Mouse (Mus musculus) heart, embryonic 16.5 days (tissue): ENCODE data around the gene Ptrh2. TPM values are rescaled to one million over a fixed set of nuclear protein-coding genes. Genes with fewer than 3 reads are reported as not detected.
"Not testable (repeated sequence)": the region's sequence is repeated elsewhere in the genome, so short reads cannot be mapped to it uniquely, and the experiment has no call there.

ENCODE experiments used
- ATAC-seq: fragments of 200-750 bp; cut with Nextera tagmentation; replicated peaks from 2 replicates; pipeline ENCODE4 v1.8.0; 2017; ENCODE audit warnings: moderate number of reproducible peaks; ENCODE audit not compliant: insufficient read depth, low FRiP score; ENCODE audit errors: extremely low read depth
- H3K27ac ChIP-seq: fragments of 300-500 bp; sonication (generic); 2 replicates; pipeline ENCODE4 v1.5.1; 2014; ENCODE audit warnings: mild to moderate bottlenecking, low read length, control low read depth, moderate library complexity
- H3K27me3 ChIP-seq: fragments of 300-500 bp; sonication (generic); 2 replicates; pipeline ENCODE4 v1.6.1; 2014; ENCODE audit warnings: low read length, mixed read lengths; ENCODE audit not compliant: control insufficient read depth, insufficient read depth
- H3K36me3 ChIP-seq: fragments of 300-500 bp; sonication (generic); 2 replicates; pipeline ENCODE4 v1.6.1; 2014; ENCODE audit not compliant: control insufficient read depth, insufficient read depth
- H3K4me1 ChIP-seq: fragments of 300-500 bp; sonication (generic); 2 replicates; pipeline ENCODE4 v1.6.1; 2014; ENCODE audit warnings: low read length, mixed read lengths; ENCODE audit not compliant: control insufficient read depth, insufficient read depth
- H3K4me2 ChIP-seq: fragments of 300-500 bp; sonication (generic); 2 replicates; pipeline ENCODE4 v1.6.1; 2014; ENCODE audit warnings: low read depth, mild to moderate bottlenecking, control low read depth, low read length
- H3K4me3 ChIP-seq: fragments of 300-500 bp; sonication (generic); 2 replicates; pipeline ENCODE4 v1.5.1; 2014; ENCODE audit warnings: mild to moderate bottlenecking, control low read depth, low read length
- H3K9ac ChIP-seq: fragments of 300-500 bp; sonication (generic); 2 replicates; pipeline ENCODE4 v1.6.1; 2014; ENCODE audit warnings: low read length, control low read depth
- H3K9me3 ChIP-seq: fragments of 300-500 bp; sonication (generic); replicated peaks from 2 replicates; pipeline ENCODE4 v1.6.1; 2016; ENCODE audit warnings: low read length; ENCODE audit not compliant: control insufficient read depth
- WGBS: fragments of 180-500 bp; shearing (Covaris S2); extraction: QIAGEN DNeasy Blood & Tissue Kit; methylation state at CpG from one replicate; pipeline ENCODE4 v1.1.7; 2014; 5-methylcytosine and 5-hydroxymethylcytosine counted together
- polyA plus RNA-seq: library from polyadenylated mRNA; unstranded; fragments of >200 nt; fragmentation: Nextera tagmentation; extraction: Ambion mirVana; gene quantifications from 2 replicates; pipeline ENCODE4 v1.2.1, GENCODE M21; 2015

Ptrh2 gene
- polyA plus RNA-seq, 1 experiment from 2014 or later: 19.8 TPM

DNA sequence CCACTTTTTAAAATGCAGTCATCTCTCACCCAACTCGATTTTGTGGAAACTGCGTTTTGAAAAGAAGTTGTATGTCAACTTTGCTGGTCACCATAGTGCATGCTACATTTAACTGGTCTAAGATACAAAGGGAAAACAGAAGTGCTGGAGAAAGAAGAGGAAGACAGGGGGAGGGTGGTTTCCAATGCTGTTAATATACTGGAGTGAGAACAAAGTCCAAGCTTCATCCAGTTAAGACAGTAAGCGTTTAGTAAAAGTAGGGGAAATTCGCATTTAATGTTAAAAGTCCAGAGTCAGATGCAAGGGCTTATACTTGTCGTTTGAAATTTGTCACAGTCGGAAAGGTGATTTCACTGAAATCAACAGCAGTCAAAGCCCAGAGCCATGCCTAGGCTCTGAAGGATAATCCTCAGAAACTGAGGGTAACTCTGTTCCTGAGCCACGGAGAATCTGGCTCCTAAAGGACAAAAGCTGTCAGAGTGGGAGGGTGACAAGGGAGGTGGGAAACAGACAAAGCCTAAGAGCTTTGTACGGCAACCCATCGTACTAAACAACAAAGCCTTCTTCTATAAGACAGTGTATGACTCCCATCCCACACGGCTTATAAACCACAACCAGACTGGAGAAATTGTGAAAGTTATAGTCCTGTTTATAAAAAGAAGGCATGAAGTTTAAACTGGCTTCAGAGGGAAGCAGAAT lies 50.6 kb downstream of the Ptrh2 start:
- Histone ChIP-seq H3K27ac (peak overlapping the region; percentile 77), H3K4me3 (no peak overlapping the region), H3K9me3 (no peaks in the 10 kb centered on the region), H3K4me2 (peak overlapping the region; percentile 6; the same call in 1 of the 2 replicates), H3K9ac (0 out of 2 replicates have a peak overlapping the region, but pooled peaks have one; percentile 52), H3K36me3 (peaks cover 10% of the 10 kb centered on the region), H3K27me3 (no peaks in the 10 kb centered on the region), H3K4me1 (peaks cover 24% of the 10 kb centered on the region)
- ATAC-seq: no peak
- 59% methylated on average over 10 of the region's 10 CpGs for WGBS

DNA sequence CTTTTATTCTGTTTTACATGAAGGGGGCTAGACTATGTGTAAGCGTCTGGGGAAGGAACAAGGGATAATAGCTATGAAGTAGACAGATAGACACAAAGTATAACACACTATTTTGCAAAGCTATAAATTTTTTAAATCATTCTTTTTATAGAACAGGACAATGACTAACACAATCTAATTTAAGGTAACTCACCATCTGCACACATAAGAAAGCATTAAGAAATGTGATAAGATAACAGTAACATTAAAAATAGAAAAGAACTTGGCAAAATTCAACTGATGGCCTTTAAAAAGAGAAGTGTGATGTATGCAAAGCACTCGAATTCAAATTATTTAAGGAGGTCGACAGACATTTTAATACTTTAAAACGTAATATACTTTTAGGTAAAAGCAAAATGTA lies 51.2 kb downstream of the Ptrh2 start:
- Histone ChIP-seq H3K36me3 (peaks cover 8% of the 10 kb centered on the region), H3K4me1 (peaks cover 24% of the 10 kb centered on the region), H3K9me3 (no peaks in the 10 kb centered on the region), H3K9ac (no peak overlapping the region), H3K27me3 (no peaks in the 10 kb centered on the region), H3K4me3 (no peak overlapping the region), H3K27ac (no peak overlapping the region), H3K4me2 (no peak overlapping the region)
- no peak for ATAC-seq
- WGBS: 73% methylated on average over 4 of the region's 4 CpGs

DNA sequence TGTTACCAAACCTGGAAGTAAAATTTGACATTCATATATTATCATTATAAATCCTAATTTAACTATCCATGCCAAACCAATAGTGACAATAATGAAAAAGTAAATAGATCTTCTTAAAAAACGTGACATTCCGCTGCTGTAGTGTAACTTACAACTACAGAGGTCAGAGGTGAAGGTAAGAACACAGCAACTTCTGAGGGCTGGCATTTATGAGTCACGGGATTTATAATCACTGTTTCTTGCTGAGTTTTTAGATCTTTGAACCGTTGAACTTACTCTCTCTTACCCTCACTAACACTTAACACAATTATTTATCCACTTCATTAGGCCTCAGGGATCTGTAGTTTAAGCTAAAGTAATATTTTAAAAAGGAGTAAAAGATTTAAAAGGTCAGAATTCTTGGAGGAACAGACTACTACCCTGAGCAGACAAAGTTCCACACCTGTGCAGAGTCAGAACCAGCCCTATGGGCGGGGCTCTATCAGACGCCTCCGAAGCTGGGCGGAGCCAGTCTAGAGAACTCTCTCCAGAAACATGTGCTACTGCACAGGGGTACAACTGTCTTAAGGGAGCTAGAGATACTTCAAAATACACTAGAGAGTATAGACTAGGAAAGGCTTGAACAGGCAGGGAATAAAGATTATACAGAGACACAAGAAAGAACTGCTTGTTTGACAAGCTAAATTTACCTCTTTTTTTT lies 53.7 kb downstream of the Ptrh2 start:
- no peak for ATAC-seq
- Histone ChIP-seq H3K27me3 (no peaks in the 10 kb centered on the region), H3K27ac (no peak overlapping the region), H3K4me2 (no peak overlapping the region), H3K4me1 (peaks cover 18% of the 10 kb centered on the region), H3K9me3 (no peaks in the 10 kb centered on the region), H3K36me3 (peaks cover 6% of the 10 kb centered on the region; the same call in 1 of the 2 replicates), H3K4me3 (no peak overlapping the region), H3K9ac (no peak overlapping the region)
- WGBS: 78% methylated on average over 8 of the region's 8 CpGs

DNA sequence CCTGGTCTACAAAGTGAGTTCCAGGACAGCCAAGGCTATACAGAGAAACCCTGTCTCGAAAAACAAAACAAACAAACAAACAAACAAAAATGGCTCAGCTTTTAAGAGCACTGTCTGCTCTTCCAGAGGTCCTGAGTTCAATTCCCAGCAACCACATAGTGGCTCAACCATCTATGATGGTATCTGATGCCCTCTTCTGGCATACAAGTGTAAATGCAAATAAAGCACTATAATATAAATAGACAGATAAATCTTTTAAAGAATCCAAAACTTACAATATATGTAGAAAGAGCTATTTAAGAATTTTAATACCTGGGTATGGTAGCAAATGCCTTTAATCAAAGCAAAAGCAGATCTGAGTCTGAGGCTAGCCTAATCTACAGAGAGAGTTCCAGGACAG lies 54.5 kb downstream of the Ptrh2 start:
- WGBS: 95% methylated on average over 1 of the region's 1 CpGs
- not testable (repeated sequence) for H3K36me3 ChIP-seq, H3K27ac ChIP-seq, H3K9ac ChIP-seq, H3K9me3 ChIP-seq, H3K27me3 ChIP-seq, H3K4me2 ChIP-seq, H3K4me3 ChIP-seq, ATAC-seq
- H3K4me1 ChIP-seq: peaks cover 25% of the 10 kb centered on the region

DNA sequence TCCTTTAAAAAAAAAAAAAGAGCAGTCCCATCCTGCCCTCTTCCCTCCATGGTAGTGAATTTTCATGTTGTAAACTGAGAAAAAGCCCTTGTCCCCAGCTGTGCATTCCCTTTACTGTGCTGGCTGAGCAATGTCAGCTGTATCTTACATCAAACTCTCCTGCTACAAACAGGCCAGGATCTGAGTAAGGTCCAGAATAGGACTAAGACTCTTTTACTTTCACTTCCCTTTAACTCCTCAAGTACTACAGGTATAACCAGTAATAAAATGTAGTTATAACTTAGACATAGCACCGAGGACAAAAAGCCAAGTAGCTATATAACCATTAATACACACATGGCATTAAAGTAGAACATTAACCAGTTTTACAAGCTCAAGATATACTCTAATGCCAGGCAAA lies 55.2 kb downstream of the Ptrh2 start:
- no peak for ATAC-seq
- no peak overlapping the region for H3K4me3 ChIP-seq
- no peak overlapping the region for H3K27ac ChIP-seq
- no peaks in the 10 kb centered on the region for H3K27me3 ChIP-seq
- peaks cover 30% of the 10 kb centered on the region for H3K4me1 ChIP-seq
- 0 out of 2 replicates have a peak, but pooled peaks cover 2% of the 10 kb centered on the region for H3K36me3 ChIP-seq
- no peak overlapping the region for H3K4me2 ChIP-seq
- H3K9me3 ChIP-seq: no peaks in the 10 kb centered on the region
- WGBS: 90% methylated on average over 1 of the region's 1 CpGs
- no peak overlapping the region for H3K9ac ChIP-seq

DNA sequence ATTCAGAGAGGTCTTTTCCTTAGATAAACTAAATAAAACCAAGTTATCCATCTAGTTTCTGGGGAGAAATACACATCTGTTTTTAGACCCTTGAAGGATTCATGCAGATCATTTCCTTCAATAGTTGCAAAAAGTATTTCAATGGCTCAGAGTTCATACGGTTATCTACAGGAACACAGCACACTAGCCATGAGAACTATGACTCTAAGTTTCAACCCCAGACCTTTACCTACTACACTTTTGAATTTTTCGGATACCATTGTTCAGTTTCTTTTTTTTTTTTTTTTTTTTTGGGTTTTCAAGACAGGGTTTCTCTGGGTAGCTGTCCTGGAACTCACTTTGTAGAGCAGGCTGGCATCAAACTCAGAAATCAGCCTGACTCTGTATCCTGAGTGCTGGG lies 55.7 kb downstream of the Ptrh2 start:
- H3K27ac ChIP-seq: no peak overlapping the region
- no peak for ATAC-seq
- no peaks in the 10 kb centered on the region for H3K9me3 ChIP-seq
- no peak overlapping the region for H3K4me2 ChIP-seq
- H3K4me3 ChIP-seq: no peak overlapping the region
- H3K36me3 ChIP-seq: 0 out of 2 replicates have a peak, but pooled peaks cover 2% of the 10 kb centered on the region
- H3K9ac ChIP-seq: no peak overlapping the region
- peaks cover 30% of the 10 kb centered on the region for H3K4me1 ChIP-seq
- 62% methylated on average over 2 of the region's 2 CpGs for WGBS
- no peaks in the 10 kb centered on the region for H3K27me3 ChIP-seq

DNA sequence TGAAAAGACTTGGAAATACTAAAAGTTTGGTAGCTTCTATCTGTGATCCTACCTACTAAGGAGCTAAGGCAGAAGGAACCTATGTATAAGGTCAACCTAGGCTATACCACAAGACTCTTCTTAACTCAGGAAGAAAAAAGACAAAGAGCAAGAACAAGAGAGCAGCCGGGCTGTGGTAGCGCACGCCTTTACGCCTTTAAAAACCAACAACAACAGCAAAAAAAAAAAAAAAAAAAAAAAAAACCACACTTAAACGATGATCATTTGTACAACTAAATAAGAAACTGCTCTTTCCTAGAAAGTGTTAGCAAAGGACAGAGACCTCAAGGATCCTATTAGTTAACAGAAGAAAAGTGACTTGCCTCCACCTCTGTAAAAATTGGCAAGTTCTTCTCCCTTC lies 57.7 kb downstream of the Ptrh2 start:
- no peaks in the 10 kb centered on the region for H3K36me3 ChIP-seq
- H3K4me1 ChIP-seq: peaks cover 28% of the 10 kb centered on the region
- H3K27ac ChIP-seq: no peak overlapping the region
- ATAC-seq: no peak
- H3K9ac ChIP-seq: no peak overlapping the region
- H3K27me3 ChIP-seq: no peaks in the 10 kb centered on the region
- H3K4me3 ChIP-seq: no peak overlapping the region
- 96% methylated on average over 5 of the region's 5 CpGs for WGBS
- H3K4me2 ChIP-seq: no peak overlapping the region
- H3K9me3 ChIP-seq: no peaks in the 10 kb centered on the region

Other genes with a start within 250 kb of the Ptrh2 start
- gene Rnft1, start 199.3 kb upstream of the Ptrh2 start, polyA plus RNA-seq: 44.7 and 50.3 TPM in 2 replicates
- 39.8 and 40.8 TPM in 2 replicates for gene Rps6kb1, start 139.2 kb upstream of the Ptrh2 start, polyA plus RNA-seq
- gene Tubd1, start 139.0 kb upstream of the Ptrh2 start, polyA plus RNA-seq: 13.6 and 14.3 TPM in 2 replicates
- 79.6 and 95.0 TPM in 2 replicates for gene Vmp1, start 149 bp upstream of the Ptrh2 start, polyA plus RNA-seq
- 119 and 127 TPM in 2 replicates for gene Cltc, start 73.6 kb downstream of the Ptrh2 start, polyA plus RNA-seq
- gene Dhx40, start 123.8 kb downstream of the Ptrh2 start, polyA plus RNA-seq: 14.9 and 16.1 TPM in 2 replicates